Mouse (Mus musculus) lung, postnatal 4 days (tissue): Measurements from ENCODE around the gene D130052B06Rik.
A peak's percentile ranks its signal among the peaks of the same experiment; 100 is the strongest.

Source experiments
- DNase-seq, 2 experiments: peaks; one replicate each; pipeline ENCODE4 v3.0.0; 2021

D130052B06Rik gene

GRCm38 (mm10) chr11:33598986-33599385 is at the start of gene D130052B06Rik:
D130052B06Rik (plus strand) TSS chr11:33599302.
- DNase-seq, result no peak

GRCm38 (mm10) chr11:33550861-33551560 is 48.1 kb upstream of the D130052B06Rik start:
- no peak for DNase-seq

DNA sequence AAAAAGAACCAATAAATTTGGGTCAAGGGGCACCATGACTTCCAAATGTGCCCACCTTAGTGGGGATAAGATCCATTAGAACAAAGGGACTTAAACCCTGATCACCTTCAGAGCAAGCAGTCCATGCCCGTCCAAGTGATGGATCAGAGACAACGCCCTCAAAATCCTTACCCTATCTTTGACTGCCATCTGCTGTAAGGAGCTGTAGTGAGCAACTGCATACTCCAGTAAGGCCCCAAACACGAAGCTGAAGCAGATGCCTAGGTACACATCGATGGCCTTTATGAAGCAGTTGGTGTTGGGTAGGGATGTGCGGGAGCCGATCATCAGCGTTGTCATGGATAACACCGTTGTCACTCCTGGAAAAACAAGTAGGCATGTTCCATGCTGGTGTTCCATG is 45.0 kb upstream of the D130052B06Rik start:
- no peak for DNase-seq

DNA sequence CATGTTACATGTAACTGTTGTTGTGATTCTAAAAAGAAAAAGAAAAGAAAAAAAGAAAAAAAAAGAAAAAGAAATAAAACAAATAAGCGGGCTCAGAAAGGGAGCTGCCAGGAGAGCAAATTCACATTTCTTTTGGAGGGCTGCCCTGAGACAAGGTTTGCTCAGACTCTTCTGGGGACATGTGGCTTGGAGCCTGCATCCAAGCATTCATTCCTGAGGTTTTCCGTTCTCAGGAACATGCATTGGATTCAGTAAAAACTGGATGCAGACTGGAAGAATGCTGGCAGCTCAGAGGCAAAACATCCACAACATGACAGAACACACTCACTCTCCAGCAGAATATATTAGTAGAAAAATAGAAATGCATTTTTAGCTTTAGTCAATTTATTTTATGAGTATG is 35.2 kb upstream of the D130052B06Rik start:
- DNase-seq, result no peak

DNA sequence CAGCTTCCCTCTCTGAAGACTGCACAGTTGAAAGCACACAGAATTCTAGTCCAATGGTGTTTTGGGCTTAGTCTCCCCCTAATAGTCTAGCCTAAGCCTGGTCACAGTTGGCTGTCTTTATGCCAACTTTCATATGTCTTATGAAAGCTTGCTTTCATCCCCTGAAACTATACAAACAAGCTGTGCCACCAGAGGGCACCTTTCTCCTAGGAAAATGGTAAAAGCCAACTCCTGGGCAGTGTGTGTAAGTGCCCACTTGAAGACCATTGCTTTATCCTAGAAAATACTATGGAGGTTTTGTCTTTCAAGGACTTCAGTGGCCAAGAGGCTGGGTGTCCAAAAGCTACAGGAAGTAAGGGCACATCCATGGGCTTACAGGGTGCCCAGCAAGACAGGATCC is 28.7 kb upstream of the D130052B06Rik start:
- DNase-seq, result peak in 1 of 2 experiments; percentile 42

GRCm38 (mm10) chr11:33574944-33575343 is 24.2 kb upstream of the D130052B06Rik start:
- DNase-seq, result no peak

GRCm38 (mm10) chr11:33578859-33579258 is 20.2 kb upstream of the D130052B06Rik start, which contains the start of gene Gabrp:
Gabrp (minus strand) TSS chr11:33578959.
- no peak for DNase-seq

- DNase-seq, result peak in 1 of 2 experiments; percentile 40
These were observed 19.5 kb upstream of the D130052B06Rik start for GRCm38 (mm10) chr11:33579621-33580020.

DNA sequence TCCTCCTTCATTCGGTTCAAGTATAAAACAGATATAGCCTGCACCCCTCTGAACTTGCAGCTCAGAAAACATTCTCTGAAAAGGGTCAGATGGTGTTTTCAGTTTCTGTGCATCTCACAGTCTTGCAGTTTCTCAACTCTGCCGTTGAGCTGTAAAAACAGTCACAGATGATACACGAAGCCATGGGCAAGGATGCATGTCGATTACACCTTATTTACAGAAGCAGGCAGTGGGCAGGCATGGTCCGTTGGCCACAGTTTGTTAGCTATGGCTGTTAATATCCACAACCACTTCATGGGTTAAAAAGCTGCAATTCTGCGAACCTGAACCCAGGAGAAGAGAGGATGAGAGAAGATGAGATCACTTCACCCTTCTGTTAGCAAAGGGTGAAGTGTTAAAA is 12.5 kb upstream of the D130052B06Rik start:
- DNase-seq, result no peak

- DNase-seq, result no peak
These were observed 8.3 kb upstream of the D130052B06Rik start for GRCm38 (mm10) chr11:33590771-33591170.

GRCm38 (mm10) chr11:33592826-33593225 is 6.3 kb upstream of the D130052B06Rik start:
- no peak for DNase-seq

DNA sequence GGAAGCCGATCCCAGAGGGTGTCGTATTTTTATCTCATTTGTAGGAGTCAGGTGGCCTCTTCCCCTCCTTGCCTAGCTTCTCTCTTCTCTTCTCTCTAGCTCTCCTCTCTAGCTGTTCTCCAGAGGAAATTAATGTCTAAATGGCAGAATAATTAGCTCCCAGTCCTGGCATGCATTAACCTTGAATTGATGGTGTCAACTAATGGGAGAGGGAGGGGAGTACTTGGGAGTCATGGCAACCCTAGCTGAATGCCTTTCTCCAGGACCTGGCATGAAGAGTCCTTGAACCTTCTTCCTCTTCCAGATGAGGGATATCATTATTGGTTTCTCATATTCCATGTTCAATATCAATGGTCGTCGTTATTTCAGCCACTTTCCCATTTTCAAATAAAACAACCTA is 2.4 kb upstream of the D130052B06Rik start:
- DNase-seq, result no peak

DNA sequence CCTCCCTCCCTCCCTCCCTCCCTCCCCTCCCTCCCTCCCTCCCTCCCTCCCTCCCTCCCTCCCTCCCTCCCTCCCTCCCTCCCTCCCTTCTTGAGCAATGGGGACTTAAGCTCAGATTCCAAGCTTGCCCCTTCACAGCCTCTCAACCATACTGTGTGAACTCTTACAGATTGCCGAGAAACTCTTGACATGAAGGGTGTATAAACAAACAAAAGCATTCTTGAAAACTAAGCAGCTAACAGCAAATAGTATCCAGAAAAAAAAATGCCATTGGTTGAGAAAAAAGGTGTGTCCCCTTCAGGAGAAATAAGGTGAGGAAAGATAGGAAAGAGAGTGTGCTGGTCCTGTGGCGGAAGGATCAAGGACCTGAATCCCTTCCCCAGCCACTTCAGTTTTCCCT is 4.1 kb downstream of the D130052B06Rik start:
- no peak for DNase-seq

- DNase-seq, result no peak
These were observed 8.7 kb downstream of the D130052B06Rik start for GRCm38 (mm10) chr11:33607784-33608183.

GRCm38 (mm10) chr11:33614218-33614617 is 15.1 kb downstream of the D130052B06Rik start:
- DNase-seq, result peak; percentile 70 to 79

DNA sequence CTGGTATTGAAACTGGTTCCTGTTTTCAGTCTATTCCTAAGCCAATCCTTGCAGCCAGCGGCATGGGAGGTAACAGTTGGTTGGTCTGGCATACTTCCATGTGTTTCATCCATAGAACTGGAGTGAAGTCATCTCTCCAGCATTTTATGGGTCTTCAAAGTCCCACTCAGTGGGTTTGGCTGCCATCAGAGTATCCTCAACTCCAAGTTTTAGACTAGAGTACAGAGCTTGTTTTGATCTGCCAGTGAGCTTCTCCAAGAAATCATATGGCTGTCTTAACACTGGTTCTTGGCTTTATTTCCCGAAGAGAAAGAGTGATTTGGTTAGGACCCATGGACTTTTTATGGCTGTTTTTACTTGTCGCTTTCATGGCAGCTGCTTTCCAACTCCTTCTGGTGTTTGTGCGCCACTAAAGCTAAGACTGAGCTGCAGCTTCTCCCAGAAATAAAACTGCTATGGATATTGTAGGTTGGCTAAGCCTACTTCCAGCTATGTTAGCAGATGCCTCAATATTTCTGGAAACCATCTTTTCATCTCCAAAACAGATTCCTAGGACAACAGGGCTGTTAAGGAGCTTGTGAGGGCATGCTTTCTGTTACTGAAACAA is 28.1 kb downstream of the D130052B06Rik start:
- DNase-seq, result no peak

GRCm38 (mm10) chr11:33637107-33637506 is 38.0 kb downstream of the D130052B06Rik start:
- DNase-seq, result no peak

GRCm38 (mm10) chr11:33649358-33649757 is 50.3 kb downstream of the D130052B06Rik start:
- DNase-seq, result no peak

DNA sequence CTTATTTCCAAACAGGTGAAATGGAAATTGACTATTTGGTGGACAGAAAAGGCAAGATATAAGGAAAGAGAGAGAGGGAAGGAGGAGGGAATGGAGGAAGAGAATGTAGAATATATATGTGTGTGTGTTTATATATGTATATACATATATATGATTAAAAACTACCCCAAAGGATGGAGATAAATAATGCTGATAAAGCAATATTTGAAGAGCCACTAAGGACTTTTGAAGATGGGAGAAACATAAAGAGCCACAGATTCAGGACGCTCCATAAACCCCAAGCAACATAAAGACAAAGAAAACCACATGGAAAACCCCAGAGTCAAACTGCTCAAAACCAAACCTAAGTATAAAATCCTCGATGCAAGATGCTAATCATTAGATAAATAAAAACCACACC is 55.4 kb downstream of the D130052B06Rik start:
- no peak for DNase-seq

- DNase-seq, result no peak
These were observed 56.1 kb downstream of the D130052B06Rik start for GRCm38 (mm10) chr11:33655221-33655620.

DNA sequence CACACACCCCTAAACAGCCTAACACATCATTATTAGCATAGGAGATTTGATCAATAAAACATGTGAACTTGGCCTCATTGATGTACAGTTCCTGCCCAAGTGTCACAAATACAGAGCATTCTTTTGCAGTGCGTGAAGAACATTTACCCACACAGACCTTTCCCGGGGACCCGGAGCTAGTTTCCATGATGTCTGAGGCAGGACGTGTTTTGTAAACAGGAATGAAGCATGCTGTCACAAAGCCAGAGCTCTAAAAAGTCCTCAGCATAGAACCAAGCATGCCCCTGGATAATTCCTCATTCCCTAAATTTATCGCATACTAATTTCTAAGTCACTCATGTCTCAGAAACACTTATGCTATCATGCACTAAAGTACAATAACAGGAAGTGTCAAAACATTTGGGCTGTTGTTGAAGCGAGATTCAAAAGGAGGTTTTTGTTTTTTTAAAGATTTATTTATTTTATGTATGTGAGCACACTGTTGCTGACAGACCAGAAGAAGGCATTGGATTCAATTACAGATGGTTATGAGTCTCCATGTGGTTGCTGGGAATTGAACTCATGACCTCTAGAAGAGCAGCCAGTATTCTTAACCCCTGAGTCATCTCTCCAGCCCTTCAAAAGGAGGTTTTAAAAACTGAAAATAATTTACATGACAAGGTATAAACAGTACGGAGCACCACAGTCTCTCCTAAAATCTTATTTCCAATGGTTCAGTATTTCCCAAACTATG is 56.9 kb downstream of the D130052B06Rik start:
- peak; percentile 45 to 64 for DNase-seq

DNA sequence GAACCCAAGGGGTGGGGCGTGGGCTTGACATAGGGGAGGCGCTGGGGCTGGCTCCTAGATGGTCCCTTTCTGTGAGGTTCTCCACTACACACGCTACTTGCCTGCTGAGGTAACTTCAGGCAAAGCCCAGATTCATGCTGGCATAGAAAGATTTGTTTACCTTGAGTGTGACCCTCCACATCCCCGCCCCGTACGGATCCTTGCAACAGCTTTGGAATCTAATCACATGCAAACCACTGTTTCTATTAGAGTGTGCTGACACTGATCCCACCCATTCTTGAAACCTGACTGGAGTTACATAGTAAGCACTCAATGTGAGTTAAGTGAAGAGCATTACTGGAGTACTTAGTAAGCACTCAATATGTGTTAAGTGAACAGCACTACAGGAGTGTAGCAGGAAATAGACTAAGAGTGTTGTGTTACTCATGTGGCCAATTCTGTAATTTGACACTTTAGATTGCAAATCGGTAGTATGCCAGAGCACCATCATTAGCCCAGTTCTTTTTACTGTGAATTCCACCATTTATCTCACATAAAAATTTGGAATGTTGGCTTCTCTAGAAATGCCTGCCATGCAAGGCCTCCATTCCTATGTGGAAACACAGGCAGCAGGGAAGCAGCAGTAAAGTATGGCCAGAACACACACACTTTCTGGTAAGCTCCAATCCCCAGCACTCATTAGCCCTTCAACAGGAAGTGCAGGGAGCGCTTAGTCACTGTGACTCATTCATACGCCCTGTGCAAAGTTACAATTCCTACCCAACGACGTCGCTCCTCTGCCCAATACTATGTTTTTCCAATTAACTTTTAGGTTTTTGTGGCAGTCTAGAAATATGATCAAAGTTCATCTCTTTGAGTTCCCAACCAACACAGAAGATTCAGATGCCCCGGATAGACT is 61.2 kb downstream of the D130052B06Rik start:
- DNase-seq, result peak; percentile 10 to 38

GRCm38 (mm10) chr11:33663599-33663998 is 64.5 kb downstream of the D130052B06Rik start:
- no peak for DNase-seq
